Mouse (Mus musculus) C2C12 (cell line): ENCODE data around the gene Mkln1.

Experiments used
- CEBPB ChIP-seq: IDR thresholded peaks from one replicate; pipeline ENCODE4 v1.6.1; 2011; ENCODE audit warnings: low read depth, mild to moderate bottlenecking, control low read depth, moderate library complexity
- CTCF ChIP-seq: IDR thresholded peaks from one replicate; pipeline ENCODE4 v1.5.1; 2011; ENCODE audit not compliant: control insufficient read depth, insufficient read depth, insufficient read length
- USF1 ChIP-seq: IDR thresholded peaks from one replicate; pipeline ENCODE4 v1.6.1; 2011; ENCODE audit warnings: low read depth, mild to moderate bottlenecking, control low read depth, moderate library complexity

- TF ChIP-seq CTCF = no peak
- no peak for TF ChIP-seq CEBPB
- TF ChIP-seq USF1 = no peak
Measured at GRCm38 (mm10) chr6:31526929-31527328, 128.4 kb downstream of the Mkln1 start.
